Mouse (Mus musculus) left cerebral cortex, adult 18-20 months (tissue): Measurements from ENCODE around the gene Ppp1r9a. TPM values are rescaled to one million over a fixed set of nuclear protein-coding genes. Genes with fewer than 3 reads are reported as not detected.

Source experiments
- DNase-seq, 2 experiments: peaks; one replicate each; pipeline ENCODE4 v3.0.0; 2021 to 2022; ENCODE audit warnings: low spot score in 2 of 2, mixed read lengths in 1 of 2
- total RNA-seq, 2 experiments: library from RNA; stranded (reverse); gene quantifications; 2 replicates each; pipeline ENCODE4 v1.2.3; 2021

Ppp1r9a gene
- total RNA-seq, 2 experiments from 2014 or later: 188 to 197 TPM

GRCm38 (mm10) chr6:5037225-5037624 is 134.5 kb downstream of the Ppp1r9a start:
- DNase-seq: no peak

- no peak for DNase-seq
Measured at GRCm38 (mm10) chr6:5038140-5038749, 135.5 kb downstream of the Ppp1r9a start.

DNA sequence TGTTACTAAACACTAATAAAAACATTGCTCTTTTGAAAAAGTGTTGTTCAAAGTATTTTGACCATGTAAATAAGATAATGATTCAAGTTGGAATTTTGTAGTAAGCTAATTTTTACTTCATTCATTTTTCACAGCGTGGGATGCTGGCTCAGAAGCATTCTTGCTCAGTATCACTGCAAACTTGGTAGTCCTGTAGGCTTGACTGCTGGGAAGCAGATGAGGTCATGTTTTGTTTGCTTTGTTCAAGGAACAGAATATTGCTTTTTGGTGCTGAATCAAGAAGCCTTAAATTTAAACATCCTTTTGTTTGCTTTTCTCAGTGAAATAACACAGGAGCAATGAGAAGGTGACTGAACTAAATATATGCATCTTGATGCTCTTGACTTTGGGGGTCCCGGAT is 136.6 kb downstream of the Ppp1r9a start:
- no peak for DNase-seq

- no peak for DNase-seq
Measured at GRCm38 (mm10) chr6:5045854-5046253, 143.1 kb downstream of the Ppp1r9a start.

GRCm38 (mm10) chr6:5048025-5048424 is 145.3 kb downstream of the Ppp1r9a start:
- DNase-seq: no peak

DNA sequence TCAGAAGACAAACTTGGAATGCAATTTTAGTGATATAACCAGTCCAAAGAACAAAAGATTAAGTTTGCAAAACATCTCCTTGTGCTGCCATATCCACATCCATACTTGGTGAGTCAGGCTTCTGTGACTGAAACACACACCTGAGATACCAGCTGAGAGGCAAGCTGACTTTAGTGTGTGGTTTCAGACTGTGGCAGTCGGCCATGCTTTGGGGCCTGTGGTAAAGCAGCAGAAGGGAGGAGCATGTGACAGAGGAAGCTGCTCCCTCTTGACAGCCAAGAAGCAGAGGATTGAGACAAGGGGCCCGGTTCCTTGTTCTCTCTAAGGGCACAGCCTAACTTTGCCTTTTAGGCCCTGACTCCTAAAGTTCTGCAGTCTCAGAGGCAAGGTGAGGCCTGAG is 149.6 kb downstream of the Ppp1r9a start:
- DNase-seq: no peak

GRCm38 (mm10) chr6:5054446-5055095 is 151.9 kb downstream of the Ppp1r9a start:
- DNase-seq: no peak

GRCm38 (mm10) chr6:5074736-5075135 is 172.0 kb downstream of the Ppp1r9a start:
- DNase-seq: no peak

- DNase-seq: no peak
Measured at GRCm38 (mm10) chr6:5075680-5076079, 173.0 kb downstream of the Ppp1r9a start.

GRCm38 (mm10) chr6:5078009-5078408 is 175.3 kb downstream of the Ppp1r9a start:
- DNase-seq: no peak

GRCm38 (mm10) chr6:5079108-5079507 is 176.4 kb downstream of the Ppp1r9a start:
- DNase-seq: no peak

- DNase-seq: no peak
Measured at GRCm38 (mm10) chr6:5080094-5080493, 177.4 kb downstream of the Ppp1r9a start.

- no peak for DNase-seq
Measured at GRCm38 (mm10) chr6:5080496-5080895, 177.8 kb downstream of the Ppp1r9a start.

- no peak for DNase-seq
Measured at GRCm38 (mm10) chr6:5081099-5081498, 178.4 kb downstream of the Ppp1r9a start.

GRCm38 (mm10) chr6:5082144-5082543 is 179.4 kb downstream of the Ppp1r9a start:
- no peak for DNase-seq

DNA sequence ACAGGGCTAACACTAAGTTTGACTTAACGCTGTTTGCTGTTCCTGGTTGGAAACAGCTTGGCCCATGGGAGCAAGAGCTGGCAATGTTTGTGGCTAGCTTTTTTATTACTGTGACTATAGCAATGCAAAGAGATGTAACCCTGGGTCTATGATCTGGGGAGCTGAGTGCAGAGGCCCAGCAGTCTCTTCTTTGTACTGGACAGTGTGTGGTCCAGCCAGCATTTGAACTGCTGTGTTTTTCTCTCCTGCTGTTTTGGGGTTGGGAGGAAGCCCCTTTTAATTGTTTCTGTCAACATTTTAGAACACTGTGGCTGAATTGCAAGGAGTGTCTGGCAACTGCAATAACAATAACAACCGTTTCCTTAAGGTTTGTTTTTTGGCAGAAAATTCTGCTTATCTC is 180.0 kb downstream of the Ppp1r9a start:
- no peak for DNase-seq

- no peak for DNase-seq
Measured at GRCm38 (mm10) chr6:5083957-5084356, 181.2 kb downstream of the Ppp1r9a start.

DNA sequence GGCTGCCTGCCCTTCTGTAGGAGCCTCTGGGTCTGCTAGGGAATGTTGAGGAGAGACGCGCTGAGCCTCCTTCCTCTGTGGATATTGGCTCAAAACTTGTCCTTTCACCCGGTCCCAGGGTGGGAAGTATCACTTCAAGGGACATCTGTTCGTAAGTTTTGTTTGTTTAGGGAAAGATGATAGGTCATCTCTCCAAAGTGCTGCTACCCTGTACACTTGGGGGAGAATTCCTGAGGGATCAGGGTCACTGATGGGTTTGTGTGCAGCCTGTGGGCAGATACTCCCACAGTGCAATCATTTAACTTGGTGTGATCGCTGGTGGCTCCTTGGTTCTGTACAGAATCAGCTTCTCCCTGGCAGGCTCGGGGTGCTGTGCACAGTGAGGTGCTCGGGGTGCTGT is 189.2 kb downstream of the Ppp1r9a start:
- DNase-seq: no peak

GRCm38 (mm10) chr6:5092795-5093194 is 190.1 kb downstream of the Ppp1r9a start:
- DNase-seq: no peak

- DNase-seq: no peak
Measured at GRCm38 (mm10) chr6:5093516-5093915, 190.8 kb downstream of the Ppp1r9a start.

DNA sequence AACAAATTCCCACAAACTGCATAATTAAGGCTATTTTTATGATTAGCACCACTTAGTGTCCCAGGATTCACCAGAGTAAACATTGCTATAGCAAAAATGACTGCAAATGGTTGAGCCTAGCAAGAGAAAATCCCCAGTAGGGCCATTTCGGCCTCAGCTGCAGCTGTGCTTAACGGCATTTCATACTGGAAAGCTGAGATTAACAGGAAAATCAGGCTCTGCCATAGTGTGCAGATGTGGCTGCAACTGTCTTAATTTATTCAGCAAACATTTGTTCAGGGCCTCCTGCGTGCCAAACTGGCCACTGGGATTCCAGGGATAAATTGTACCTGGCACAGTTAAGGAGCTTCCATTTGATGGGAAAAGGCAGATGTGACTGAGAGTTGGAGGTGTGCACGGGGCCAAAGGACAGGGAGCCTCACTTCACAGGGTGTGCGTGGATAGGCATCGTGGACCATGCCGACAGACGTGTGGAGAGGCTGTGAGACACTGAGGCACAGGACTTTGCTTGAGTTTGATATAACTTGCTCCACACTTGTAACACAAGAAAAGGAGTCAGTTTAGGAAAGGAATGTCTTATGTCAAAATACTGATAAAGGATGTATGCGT is 192.8 kb downstream of the Ppp1r9a start:
- DNase-seq: no peak

- no peak for DNase-seq
Measured at GRCm38 (mm10) chr6:5097309-5097708, 194.6 kb downstream of the Ppp1r9a start.

- no peak for DNase-seq
Measured at GRCm38 (mm10) chr6:5099282-5099681, 196.6 kb downstream of the Ppp1r9a start.
